Mouse (Mus musculus): Measurements from ENCODE around the gene Slc3a1. TPM values are rescaled to one million over a fixed set of nuclear protein-coding genes. Genes with fewer than 3 reads are reported as not detected.

Gene Slc3a1
- total RNA-seq, 2 experiments from 2014 or later = not detected

DNA sequence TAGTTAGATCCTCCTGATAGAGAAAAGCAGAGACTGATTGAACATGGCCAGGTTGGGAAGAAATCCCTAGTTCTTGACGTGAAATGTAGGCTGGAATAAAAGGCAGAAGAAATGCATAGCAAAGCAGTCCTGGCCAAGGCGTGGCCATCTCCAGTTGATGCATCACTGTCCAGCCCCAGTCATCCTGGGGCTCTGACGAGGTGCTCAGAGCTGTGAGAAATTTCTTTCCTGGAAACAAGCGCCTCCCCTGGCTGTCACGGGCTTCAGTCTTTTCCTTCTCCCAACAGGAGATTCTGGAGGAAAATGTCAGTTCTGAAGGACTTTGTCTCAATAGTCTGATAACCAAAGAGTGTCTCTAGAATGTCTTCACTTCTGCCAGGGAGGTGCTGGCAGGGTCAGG, 2.5 kb downstream of the Slc3a1 start:
- no peak for ATAC-seq (replicated peaks; ENCODE audit: low FRiP score, poor library complexity, severe bottlenecking)

- ATAC-seq (replicated peaks; ENCODE audit: low FRiP score, poor library complexity, severe bottlenecking) = no peak
Observed at GRCm38 (mm10) chr17:85033087-85033486, 4.9 kb downstream of the Slc3a1 start.

GRCm38 (mm10) chr17:85034068-85034467, 5.9 kb downstream of the Slc3a1 start:
- ATAC-seq (replicated peaks; ENCODE audit: low FRiP score, poor library complexity, severe bottlenecking) = no peak

- no peak for ATAC-seq (replicated peaks; ENCODE audit: low FRiP score, poor library complexity, severe bottlenecking)
Observed at GRCm38 (mm10) chr17:85037855-85038254, 9.7 kb downstream of the Slc3a1 start.

DNA sequence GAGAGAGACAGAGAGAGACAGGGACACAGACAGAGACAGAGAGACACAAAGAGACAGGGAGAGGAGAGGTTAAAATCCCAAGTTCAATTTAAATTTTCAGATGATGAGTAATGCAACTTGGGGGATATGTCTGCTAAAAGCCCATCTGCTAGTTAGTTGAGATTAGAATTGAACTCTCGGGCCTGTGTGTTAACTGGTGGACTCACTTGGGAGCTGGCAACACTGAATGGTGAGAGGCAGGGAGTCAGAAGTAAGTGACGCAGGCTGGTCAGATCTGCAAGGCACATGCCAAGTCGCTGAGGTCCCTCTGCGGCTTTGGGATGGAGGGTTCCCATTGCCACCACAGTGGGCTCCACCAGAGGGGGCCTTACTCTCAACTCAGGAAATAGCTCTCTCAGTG, 10.1 kb downstream of the Slc3a1 start:
- no peak for ATAC-seq (replicated peaks; ENCODE audit: low FRiP score, poor library complexity, severe bottlenecking)

DNA sequence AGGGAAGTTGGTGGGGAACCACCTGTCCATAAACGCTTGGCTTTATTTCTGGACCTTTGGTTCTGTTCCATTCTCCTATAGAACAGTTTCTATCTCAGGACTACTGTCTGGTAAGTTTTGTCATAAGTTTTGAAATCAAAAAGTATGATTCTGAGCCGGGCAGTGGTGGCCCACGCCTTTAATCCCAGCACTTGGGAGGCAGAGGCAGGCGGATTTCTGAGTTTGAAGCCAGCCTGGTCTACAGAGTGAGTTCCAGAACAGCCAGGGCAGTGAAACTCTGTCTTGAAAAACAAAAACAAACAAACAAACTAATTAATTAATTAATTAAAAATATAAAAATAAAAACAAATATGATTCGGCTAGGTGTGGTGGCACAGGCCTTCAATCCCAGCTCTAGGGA, 10.6 kb downstream of the Slc3a1 start:
- no peak for ATAC-seq (replicated peaks; ENCODE audit: low FRiP score, poor library complexity, severe bottlenecking)

GRCm38 (mm10) chr17:85040913-85041312, 12.7 kb downstream of the Slc3a1 start:
- no peak for ATAC-seq (replicated peaks; ENCODE audit: low FRiP score, poor library complexity, severe bottlenecking)

- ATAC-seq (replicated peaks; ENCODE audit: low FRiP score, poor library complexity, severe bottlenecking) = no peak
Observed at GRCm38 (mm10) chr17:85042419-85042818, 14.2 kb downstream of the Slc3a1 start.

- ATAC-seq (replicated peaks; ENCODE audit: low FRiP score, poor library complexity, severe bottlenecking) = no peak
Observed at GRCm38 (mm10) chr17:85043404-85043816, 15.2 kb downstream of the Slc3a1 start.

- no peak for ATAC-seq (replicated peaks; ENCODE audit: low FRiP score, poor library complexity, severe bottlenecking)
Observed at GRCm38 (mm10) chr17:85044466-85044865, 16.3 kb downstream of the Slc3a1 start.

DNA sequence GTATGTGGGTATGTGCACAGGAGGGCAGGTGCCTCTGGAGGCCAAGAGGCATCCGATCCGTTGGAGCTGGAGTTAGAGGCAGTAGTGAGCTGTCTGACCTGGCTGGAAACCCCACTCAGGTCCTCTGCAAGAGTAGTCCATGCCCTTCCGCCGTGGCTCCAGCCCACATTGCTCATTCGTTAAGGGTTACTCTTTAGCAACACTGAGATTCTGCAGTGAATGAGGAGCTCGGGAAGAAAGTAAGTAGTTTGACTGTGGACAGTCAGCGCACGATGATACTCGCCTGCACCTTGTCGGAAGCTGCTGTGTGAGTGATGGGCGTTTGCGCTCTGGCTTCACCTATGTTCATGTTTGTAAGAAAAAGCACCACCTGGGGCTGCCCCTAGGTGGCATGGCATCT, 17.0 kb downstream of the Slc3a1 start:
- ATAC-seq (replicated peaks; ENCODE audit: low FRiP score, poor library complexity, severe bottlenecking) = no peak

DNA sequence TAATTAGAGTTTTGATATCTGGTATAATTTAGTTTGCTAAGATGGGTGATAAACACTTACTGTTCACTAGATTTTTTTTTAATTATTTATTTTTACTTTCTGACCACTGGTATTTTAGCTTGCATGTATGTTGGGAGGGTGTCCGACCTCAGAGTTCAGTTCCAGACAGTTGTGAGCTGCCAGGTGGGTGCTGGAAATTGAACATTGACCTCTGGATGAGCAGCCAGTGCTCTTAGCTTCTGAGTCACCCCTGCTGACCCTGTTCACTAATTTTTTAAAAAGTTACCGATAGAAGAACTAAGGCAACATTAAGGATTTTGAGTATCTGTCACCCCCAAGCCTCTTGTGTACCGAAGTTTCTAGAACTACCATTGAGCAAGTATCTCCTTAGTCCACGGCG, 20.2 kb downstream of the Slc3a1 start:
- no peak for ATAC-seq (replicated peaks; ENCODE audit: low FRiP score, poor library complexity, severe bottlenecking)

DNA sequence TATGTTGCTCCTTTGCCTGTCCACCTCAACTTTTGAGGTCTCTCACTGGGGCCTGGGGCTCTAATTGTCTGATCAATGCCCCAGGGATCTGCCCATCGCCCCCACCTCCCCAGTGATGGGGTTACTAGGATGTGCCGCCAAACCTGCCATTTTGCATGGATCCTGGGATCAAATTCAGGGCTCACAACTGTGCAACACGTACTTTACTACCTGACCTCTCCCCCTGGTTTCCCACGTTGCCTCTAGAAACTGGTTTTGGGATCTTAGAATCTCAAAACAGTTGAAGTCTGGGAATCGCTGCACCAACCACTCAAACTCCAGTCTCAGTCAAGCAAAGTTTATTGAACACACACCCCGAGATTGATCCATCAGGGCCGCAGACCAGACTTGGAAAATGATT, 30.1 kb downstream of the Slc3a1 start:
- no peak for ATAC-seq (replicated peaks; ENCODE audit: low FRiP score, poor library complexity, severe bottlenecking)

- no peak for ATAC-seq (replicated peaks; ENCODE audit: low FRiP score, poor library complexity, severe bottlenecking)
Observed at GRCm38 (mm10) chr17:85059136-85059535, 31.0 kb downstream of the Slc3a1 start.

GRCm38 (mm10) chr17:85063560-85063959, 35.4 kb downstream of the Slc3a1 start:
- no peak for ATAC-seq (replicated peaks; ENCODE audit: low FRiP score, poor library complexity, severe bottlenecking)

- no peak for ATAC-seq (replicated peaks; ENCODE audit: low FRiP score, poor library complexity, severe bottlenecking)
Observed at GRCm38 (mm10) chr17:85067331-85067730, 39.2 kb downstream of the Slc3a1 start.

DNA sequence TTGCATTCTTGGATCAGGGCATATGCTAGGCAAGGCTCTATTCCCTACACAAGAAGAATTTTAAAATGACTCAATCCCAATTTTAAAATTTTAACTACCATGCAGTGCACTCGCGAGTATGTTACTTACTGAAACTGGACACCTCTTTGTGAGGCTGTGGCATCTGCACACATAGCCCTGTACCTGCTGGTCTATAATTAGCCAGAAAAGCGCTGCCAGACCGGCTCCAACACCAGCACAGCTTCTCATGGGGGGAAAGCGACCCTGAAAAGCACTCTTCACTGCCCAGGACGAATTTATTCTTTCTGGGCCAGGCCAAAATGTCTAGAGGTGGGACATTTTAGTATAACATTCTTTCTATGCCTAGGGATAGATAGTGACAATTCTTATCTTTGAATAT, 42.5 kb downstream of the Slc3a1 start:
- ATAC-seq (replicated peaks; ENCODE audit: low FRiP score, poor library complexity, severe bottlenecking) = no peak

DNA sequence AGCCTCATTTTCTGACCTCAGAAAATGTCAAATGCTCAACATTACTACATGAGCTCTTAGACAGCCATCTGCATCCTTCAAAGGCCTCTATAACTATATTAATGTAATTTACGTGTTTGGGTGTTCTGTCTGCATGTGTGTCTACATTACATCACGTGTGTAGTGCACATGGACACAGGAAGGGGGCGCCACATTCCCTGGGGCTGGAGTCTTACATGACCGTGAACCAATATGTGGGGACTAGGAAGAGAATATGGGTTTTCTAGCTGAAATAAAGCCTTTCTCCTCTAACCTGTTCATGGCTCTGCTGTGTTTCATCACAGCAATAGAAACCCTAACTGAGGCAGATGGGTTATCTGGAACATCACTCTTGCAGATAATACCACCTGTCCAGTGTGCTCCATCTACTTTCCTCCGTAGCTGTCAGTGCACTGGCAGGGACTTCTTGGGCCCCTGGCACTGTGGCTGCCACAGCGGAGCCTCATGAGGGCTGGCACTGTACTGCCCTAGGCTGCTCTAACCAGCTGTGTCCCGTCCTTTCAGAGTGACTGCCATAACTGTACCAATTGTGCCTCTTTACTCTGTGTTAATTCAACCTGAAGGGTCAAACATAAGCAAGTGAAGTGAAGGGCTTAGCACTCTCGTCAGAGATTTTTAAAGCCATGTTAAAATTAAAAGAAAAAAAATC, 43.1 kb downstream of the Slc3a1 start:
- no peak for ATAC-seq (replicated peaks; ENCODE audit: low FRiP score, poor library complexity, severe bottlenecking)

- no peak for ATAC-seq (replicated peaks; ENCODE audit: low FRiP score, poor library complexity, severe bottlenecking)
Observed at GRCm38 (mm10) chr17:85072383-85072782, 44.2 kb downstream of the Slc3a1 start.

GRCm38 (mm10) chr17:85073214-85073613, 45.0 kb downstream of the Slc3a1 start:
- no peak for ATAC-seq (replicated peaks; ENCODE audit: low FRiP score, poor library complexity, severe bottlenecking)

- no peak for ATAC-seq (replicated peaks; ENCODE audit: low FRiP score, poor library complexity, severe bottlenecking)
Observed at GRCm38 (mm10) chr17:85074083-85074482, 45.9 kb downstream of the Slc3a1 start.

DNA sequence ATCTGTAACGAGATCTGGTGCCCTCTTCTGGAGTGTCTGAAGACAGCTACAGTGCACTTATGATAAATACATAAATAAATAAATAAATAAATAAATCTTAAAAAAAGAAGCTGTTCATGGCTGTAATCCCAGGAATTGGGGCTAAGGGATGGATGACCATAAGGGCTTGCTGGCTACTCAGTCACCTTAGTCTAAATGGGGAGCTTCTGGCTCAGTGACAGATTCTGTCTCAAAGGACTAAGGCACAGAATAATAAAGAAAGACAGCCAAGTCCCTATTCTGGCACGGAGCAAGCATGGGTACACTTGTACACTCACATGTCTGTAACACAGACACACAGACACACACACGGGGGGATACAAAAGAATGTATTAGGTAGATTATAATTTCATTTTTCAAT, 51.1 kb downstream of the Slc3a1 start:
- no peak for ATAC-seq (replicated peaks; ENCODE audit: low FRiP score, poor library complexity, severe bottlenecking)

Data from erythroid progenitor cell, adult 5-6 weeks (primary cell).